Mouse (Mus musculus) E14TG2a.4 (cell line): ENCODE measurements around the gene Zscan5b.

Experiments
- CTCF ChIP-seq: conservative IDR thresholded peaks from 2 replicates; pipeline ENCODE4 v1.5.1; 2014; ENCODE audit warnings: low read length
- NANOG ChIP-seq: IDR thresholded peaks from 2 replicates; pipeline ENCODE4 v1.6.1; 2014; ENCODE audit warnings: borderline replicate concordance, low read length, mixed read lengths
- POU5F1 ChIP-seq: IDR thresholded peaks from 2 replicates; pipeline ENCODE4 v1.6.1; 2014; ENCODE audit warnings: low read length, borderline replicate concordance

GRCm38 (mm10) chr7:6257386-6257785, 35.3 kb downstream of the Zscan5b start:
- TF ChIP-seq CTCF = no peak
- no peak for TF ChIP-seq NANOG
- no peak for TF ChIP-seq POU5F1
